Mouse (Mus musculus): ENCODE results near the gene Nr1d1. TPM values are rescaled to one million over a fixed set of nuclear protein-coding genes. Genes with fewer than 3 reads are reported as not detected.

Nr1d1 gene
- polyA plus RNA-seq, 1 experiment from 2014 or later, result 1.9 TPM

DNA sequence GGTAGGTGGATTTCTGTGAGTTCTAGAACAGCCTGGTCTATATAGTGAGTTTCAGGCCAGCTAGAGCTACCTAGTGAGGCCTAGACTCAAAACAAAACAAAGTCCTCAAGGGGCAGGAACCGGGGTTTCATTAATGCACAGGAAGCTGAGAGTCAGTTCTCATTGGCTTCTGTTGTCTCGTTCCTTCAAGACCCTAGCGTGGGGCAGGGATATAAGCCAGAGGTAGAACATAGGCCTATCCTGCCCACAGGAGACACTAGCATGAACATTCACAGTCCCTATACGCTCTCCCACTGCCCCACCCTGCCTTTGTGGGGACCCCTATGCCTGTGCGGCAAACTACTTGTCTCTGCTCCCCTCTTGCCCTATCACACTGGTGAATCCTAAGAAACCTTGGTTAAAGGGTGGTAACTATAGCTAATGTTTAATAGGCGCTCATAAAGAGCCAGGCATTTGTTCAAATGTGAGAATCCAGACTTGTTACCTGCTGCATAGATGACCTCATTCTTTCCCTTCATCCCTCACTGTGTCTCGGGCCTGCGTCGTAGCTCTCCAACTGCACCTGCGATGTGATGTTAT lies 22.5 kb downstream of the Nr1d1 start:
- no peak for ATAC-seq (ENCODE audit: low read depth)
- Histone ChIP-seq H3K4me1 (ENCODE audit: control insufficient read depth, insufficient read depth, low read length) (peaks cover 52% of the 10 kb centered on the region), H3K36me3 (ENCODE audit: control insufficient read depth, insufficient read depth, low read length) (peaks cover 31% of the 10 kb centered on the region), H3K4me3 (ENCODE audit: low read depth, low read length) (no peak overlapping the region), H3K9me3 (ENCODE audit: control insufficient read depth, low read length) (no peaks in the 10 kb centered on the region), H3K27me3 (replicated peaks; ENCODE audit: control insufficient read depth, insufficient read depth, low read length) (no peaks in the 10 kb centered on the region), H3K9ac (ENCODE audit: low read depth, low read length) (no peak overlapping the region), H3K27ac (replicated peaks; ENCODE audit: low read depth, low read length) (no peak overlapping the region), H3K4me2 (ENCODE audit: low read depth, low read length) (no peak overlapping the region)
- no peak for DNase-seq (ENCODE audit: low spot score)
- WGBS, result 84% methylated on average over 10 of the region's 10 CpGs

DNA sequence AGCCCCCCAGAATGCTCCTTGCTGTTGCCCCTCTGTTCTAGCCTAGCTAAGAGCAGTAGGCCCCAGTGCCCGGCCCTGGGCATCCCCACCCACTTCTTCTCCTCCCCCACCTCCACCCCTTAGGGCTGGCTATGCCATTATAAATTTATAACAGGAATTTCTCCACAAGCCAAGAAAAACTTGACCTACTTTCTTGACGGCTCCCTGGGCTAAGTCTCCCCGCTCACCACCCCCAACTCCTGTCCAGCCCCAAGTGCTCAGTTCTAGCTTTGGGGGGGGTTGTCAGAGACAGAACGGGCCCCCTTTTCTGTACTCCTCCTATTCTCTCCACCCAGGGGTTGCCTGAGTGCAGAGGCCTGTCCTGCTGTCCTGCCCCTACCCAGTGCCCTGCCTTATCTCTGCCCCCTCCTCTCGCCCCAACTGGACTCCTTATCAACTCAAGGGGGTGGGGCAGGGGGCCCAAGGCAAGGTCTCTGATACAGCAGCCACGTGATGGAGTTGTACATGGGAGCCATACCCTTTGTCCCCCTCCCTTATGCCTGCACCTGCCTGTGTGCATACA lies 23.8 kb downstream of the Nr1d1 start:
- peak; percentile 7; the same call in 1 of the 2 replicates for ATAC-seq (ENCODE audit: low read depth)
- peaks cover 20% of the 10 kb centered on the region for H3K36me3 ChIP-seq (ENCODE audit: control insufficient read depth, insufficient read depth, low read length)
- H3K4me3 ChIP-seq (ENCODE audit: low read depth, low read length), result peak overlapping the region; percentile 7; the same call in 1 of the 2 replicates
- H3K4me2 ChIP-seq (ENCODE audit: low read depth, low read length), result peak overlapping the region; percentile 46
- peaks cover 62% of the 10 kb centered on the region for H3K4me1 ChIP-seq (ENCODE audit: control insufficient read depth, insufficient read depth, low read length)
- H3K27ac ChIP-seq (replicated peaks; ENCODE audit: low read depth, low read length), result peak overlapping the region; percentile 92
- no peaks in the 10 kb centered on the region for H3K9me3 ChIP-seq (ENCODE audit: control insufficient read depth, low read length)
- DNase-seq (ENCODE audit: low spot score), result no peak
- no peaks in the 10 kb centered on the region for H3K27me3 ChIP-seq (replicated peaks; ENCODE audit: control insufficient read depth, insufficient read depth, low read length)
- 20% methylated on average over 6 of the region's 6 CpGs for WGBS
- peak overlapping the region; percentile 30 for H3K9ac ChIP-seq (ENCODE audit: low read depth, low read length)

- H3K4me3 ChIP-seq (ENCODE audit: low read depth, low read length), result peak overlapping the region; percentile 7; the same call in 1 of the 2 replicates
- no peaks in the 10 kb centered on the region for H3K9me3 ChIP-seq (ENCODE audit: control insufficient read depth, low read length)
- DNase-seq (ENCODE audit: low spot score) (peak; percentile 85), ATAC-seq (ENCODE audit: low read depth) (peak; percentile 45)
- H3K4me1 ChIP-seq (ENCODE audit: control insufficient read depth, insufficient read depth, low read length), result peaks cover 67% of the 10 kb centered on the region
- 27% methylated on average over 15 of the region's 17 CpGs for WGBS
- H3K4me2 ChIP-seq (ENCODE audit: low read depth, low read length), result peak overlapping the region; percentile 46
- H3K9ac ChIP-seq (ENCODE audit: low read depth, low read length), result peak overlapping the region; percentile 30
- peak overlapping the region; percentile 92 for H3K27ac ChIP-seq (replicated peaks; ENCODE audit: low read depth, low read length)
- H3K36me3 ChIP-seq (ENCODE audit: control insufficient read depth, insufficient read depth, low read length), result peaks cover 13% of the 10 kb centered on the region; the same call in 1 of the 2 replicates
- no peaks in the 10 kb centered on the region for H3K27me3 ChIP-seq (replicated peaks; ENCODE audit: control insufficient read depth, insufficient read depth, low read length)
Observed at GRCm38 (mm10) chr11:98750351-98751201, 24.6 kb downstream of the Nr1d1 start.

- DNase-seq (ENCODE audit: low spot score), result no peak
- Histone ChIP-seq H3K36me3 (ENCODE audit: control insufficient read depth, insufficient read depth, low read length) (peaks cover 13% of the 10 kb centered on the region; the same call in 1 of the 2 replicates), H3K4me1 (ENCODE audit: control insufficient read depth, insufficient read depth, low read length) (peaks cover 71% of the 10 kb centered on the region), H3K27me3 (replicated peaks; ENCODE audit: control insufficient read depth, insufficient read depth, low read length) (no peaks in the 10 kb centered on the region), H3K9ac (ENCODE audit: low read depth, low read length) (peak overlapping the region; percentile 42; the same call in 1 of the 2 replicates), H3K9me3 (ENCODE audit: control insufficient read depth, low read length) (no peaks in the 10 kb centered on the region), H3K4me2 (ENCODE audit: low read depth, low read length) (peak overlapping the region; percentile 56), H3K27ac (replicated peaks; ENCODE audit: low read depth, low read length) (peak overlapping the region; percentile 92), H3K4me3 (ENCODE audit: low read depth, low read length) (no peak overlapping the region)
- ATAC-seq (ENCODE audit: low read depth), result no peak
- WGBS, result 29% methylated on average over 5 of the region's 5 CpGs
Observed at GRCm38 (mm10) chr11:98749716-98750115, 25.4 kb downstream of the Nr1d1 start.

- peak overlapping the region; percentile 92 for H3K27ac ChIP-seq (replicated peaks; ENCODE audit: low read depth, low read length)
- no peaks in the 10 kb centered on the region for H3K9me3 ChIP-seq (ENCODE audit: control insufficient read depth, low read length)
- H3K4me2 ChIP-seq (ENCODE audit: low read depth, low read length), result peak overlapping the region; percentile 56
- DNase-seq (ENCODE audit: low spot score) (no peak), ATAC-seq (ENCODE audit: low read depth) (no peak)
- H3K9ac ChIP-seq (ENCODE audit: low read depth, low read length), result peak overlapping the region; percentile 42
- H3K4me1 ChIP-seq (ENCODE audit: control insufficient read depth, insufficient read depth, low read length), result peaks cover 73% of the 10 kb centered on the region
- H3K27me3 ChIP-seq (replicated peaks; ENCODE audit: control insufficient read depth, insufficient read depth, low read length), result no peaks in the 10 kb centered on the region
- H3K4me3 ChIP-seq (ENCODE audit: low read depth, low read length), result peak overlapping the region; percentile 4; the same call in 1 of the 2 replicates
- WGBS, result 20% methylated on average over 13 of the region's 15 CpGs
- H3K36me3 ChIP-seq (ENCODE audit: control insufficient read depth, insufficient read depth, low read length), result peaks cover 6% of the 10 kb centered on the region; the same call in 1 of the 2 replicates
Observed at GRCm38 (mm10) chr11:98748506-98749416, 26.4 kb downstream of the Nr1d1 start.

GRCm38 (mm10) chr11:98747804-98748505 lies 27.2 kb downstream of the Nr1d1 start:
- Histone ChIP-seq H3K4me2 (ENCODE audit: low read depth, low read length) (peak overlapping the region; percentile 56), H3K27ac (replicated peaks; ENCODE audit: low read depth, low read length) (peak overlapping the region; percentile 92), H3K4me1 (ENCODE audit: control insufficient read depth, insufficient read depth, low read length) (peaks cover 81% of the 10 kb centered on the region), H3K9ac (ENCODE audit: low read depth, low read length) (peak overlapping the region; percentile 53), H3K36me3 (ENCODE audit: control insufficient read depth, insufficient read depth, low read length) (no peaks in the 10 kb centered on the region), H3K9me3 (ENCODE audit: control insufficient read depth, low read length) (no peaks in the 10 kb centered on the region), H3K27me3 (replicated peaks; ENCODE audit: control insufficient read depth, insufficient read depth, low read length) (no peaks in the 10 kb centered on the region), H3K4me3 (ENCODE audit: low read depth, low read length) (peak overlapping the region; percentile 16)
- DNase-seq (ENCODE audit: low spot score), result no peak
- no peak for ATAC-seq (ENCODE audit: low read depth)
- WGBS, result 10% methylated on average over 6 of the region's 6 CpGs

GRCm38 (mm10) chr11:98746855-98747693 lies 28.1 kb downstream of the Nr1d1 start:
- Histone ChIP-seq H3K27me3 (replicated peaks; ENCODE audit: control insufficient read depth, insufficient read depth, low read length) (no peaks in the 10 kb centered on the region), H3K4me2 (ENCODE audit: low read depth, low read length) (peak overlapping the region; percentile 56), H3K27ac (replicated peaks; ENCODE audit: low read depth, low read length) (peak overlapping the region; percentile 80), H3K4me3 (ENCODE audit: low read depth, low read length) (peak overlapping the region; percentile 17), H3K9ac (ENCODE audit: low read depth, low read length) (peak overlapping the region; percentile 26; the same call in 1 of the 2 replicates), H3K9me3 (ENCODE audit: control insufficient read depth, low read length) (no peaks in the 10 kb centered on the region), H3K36me3 (ENCODE audit: control insufficient read depth, insufficient read depth, low read length) (no peaks in the 10 kb centered on the region), H3K4me1 (ENCODE audit: control insufficient read depth, insufficient read depth, low read length) (peaks cover 85% of the 10 kb centered on the region)
- 7% methylated on average over 18 of the region's 19 CpGs for WGBS
- ATAC-seq (ENCODE audit: low read depth) (peak; percentile 79), DNase-seq (ENCODE audit: low spot score) (peak; percentile 96)
